In genomic region chr19:7775306-7775705, GRCm38 (mm10) we compare ENCODE assay signal across 25 mouse cellular contexts. TPM values are rescaled to one million over a fixed set of nuclear protein-coding genes. Genes with fewer than 3 reads are reported as not detected.
DNase-seq lines count a peak whose midpoint lies in the region; TF ChIP-seq lines count a peak whose summit lies in the region.
"Had no signal": no experiment of that assay in that cellular context is flagged by ENCODE, and none has a peak within 500 bp of the region (broad histone marks: within the 10 kb centered on the region; RNA-seq: fewer than 3 reads in every experiment).

No protein-coding gene starts in this region.

- no peak for TF ChIP-seq CTCF in kidney, adult 2 months (conservative IDR thresholded peaks at IDR 0.05; ENCODE audit: insufficient read depth, insufficient read length, low read depth, low read length)

- TF ChIP-seq POLR2A in kidney, adult 2 months (IDR thresholded peaks at IDR 0.05; ENCODE audit: low read depth, low read length): no peak

- peak; percentile 86 for DNase-seq in kidney, adult 2 months
- no peak for DNase-seq in kidney, postnatal 10 days
- peak; percentile 3 for DNase-seq in layer of hippocampus, adult 11-12 months (ENCODE audit: low spot score)
- no peak for DNase-seq in layer of hippocampus, postnatal 25 days (ENCODE audit: extremely low spot score in 1 of 2, low spot score in 1 of 2)
- DNase-seq in brain, adult 2 months (ENCODE audit: low read depth, low spot score): peak; percentile 9
- DNase-seq in layer of hippocampus, adult 8-10 months (ENCODE audit: low spot score in 2 of 2): peak; percentile 5 to 7
- DNase-seq in cerebellum, adult 9-11 months: no peak
- no peak for DNase-seq in gastrocnemius, adult 8-10 months (ENCODE audit: low spot score in 2 of 2)
- DNase-seq: adrenal gland, adult 8-10 months; cerebellum, adult 11-12 months; cerebellum, adult 9-10 months; cerebellum, postnatal 36 days; gastrocnemius, postnatal 14 days; heart, adult 2 months; heart, postnatal 36 days had no signal

- H3K4me3 ChIP-seq in kidney, adult 2 months (ENCODE audit: insufficient read depth, low read depth, low read length): no peak overlapping the region
- H3K4me3 ChIP-seq: embryonic facial prominence, embryonic 13.5 days; forebrain, embryonic 12.5 days; heart, adult 2 months; heart, embryonic 12.5 days had no signal

- no peaks in the 10 kb centered on the region for H3K27me3 ChIP-seq in kidney, adult 2 months (replicated peaks; ENCODE audit: control insufficient read depth, insufficient read depth, low read length)
- H3K27me3 ChIP-seq: embryonic facial prominence, embryonic 13.5 days; forebrain, embryonic 12.5 days; heart, embryonic 12.5 days had no signal

- no peaks in the 10 kb centered on the region; the same call in 1 of the 2 replicates for H3K4me1 ChIP-seq in kidney, adult 2 months (ENCODE audit: control insufficient read depth, insufficient read depth, low read length)
- H3K4me1 ChIP-seq: embryonic facial prominence, embryonic 13.5 days; forebrain, embryonic 12.5 days; heart, embryonic 12.5 days had no signal

- WGBS in kidney, adult 2 months: 49% methylated on average over 4 of the region's 4 CpGs

- no peaks in the 10 kb centered on the region for H3K36me3 ChIP-seq in kidney, adult 2 months (ENCODE audit: control insufficient read depth, insufficient read depth, low read length)
- H3K36me3 ChIP-seq: embryonic facial prominence, embryonic 13.5 days; forebrain, embryonic 12.5 days; heart, embryonic 12.5 days had no signal

- H3K27ac ChIP-seq in kidney, adult 2 months (ENCODE audit: insufficient read depth, low read depth, low read length): peak overlapping the region; percentile 56; the same call in 1 of the 2 replicates
- H3K27ac ChIP-seq: embryonic facial prominence, embryonic 13.5 days; forebrain, embryonic 12.5 days; heart, adult 2 months had no signal

RNA-seq across cellular contexts. Expression of gene Slc22a26, which starts 27.2 kb away (rescaled TPM):
- 6.8 and 12.1 TPM in 2 replicates for polyA plus RNA-seq in kidney, adult 2 months (2012; rRNA removed)
- total RNA-seq in layer of hippocampus, postnatal 25 days (2021): not detected
- total RNA-seq in layer of hippocampus, adult 8-10 months (2022): not detected
- total RNA-seq in gastrocnemius, adult 8-10 months (2022): not detected
- total RNA-seq: adrenal gland, postnatal 4 days; ES-E14; gastrocnemius, postnatal 14 days; heart, adult 2 months; heart, postnatal 36 days had no signal
- polyA plus RNA-seq: embryonic facial prominence, embryonic 13.5 days; forebrain, embryonic 12.5 days; forebrain, embryonic 16.5 days; frontal cortex, adult 2 months; gonadal fat pad, adult 2 months; heart, adult 2 months; heart, embryonic 12.5 days; heart, embryonic 16.5 days; hindbrain, embryonic 11.5 days had no signal

Comparison
In these comparisons a context has a peak if more than half of its experiments do, and no peak if none do; other contexts are left out.
1. DNase-seq: peak in kidney, adult 2 months (single experiment), layer of hippocampus, adult 11-12 months (single experiment), brain, adult 2 months (single experiment) and layer of hippocampus, adult 8-10 months (2 of 2); none in kidney, postnatal 10 days (single experiment), layer of hippocampus, postnatal 25 days (0 of 2), cerebellum, adult 9-11 months (single experiment) and gastrocnemius, adult 8-10 months (0 of 2).